Mouse (Mus musculus) midbrain, embryonic 16.5 days (tissue): ENCODE results near the gene Grk4. TPM values are rescaled to one million over a fixed set of nuclear protein-coding genes. Genes with fewer than 3 reads are reported as not detected.

Source experiments
- ATAC-seq: fragments of 200-750 bp; cut with Nextera tagmentation; 2 replicates; pipeline ENCODE4 v1.8.0; 2017; ENCODE audit warnings: moderate TSS enrichment
- H3K27ac ChIP-seq: fragments of 300-500 bp; sonication (generic); 2 replicates; pipeline ENCODE4 v1.5.1; 2014; ENCODE audit warnings: mild to moderate bottlenecking, low read length, mixed read lengths
- H3K27me3 ChIP-seq: fragments of 300-500 bp; sonication (generic); 2 replicates; pipeline ENCODE4 v1.6.1; 2014; ENCODE audit warnings: low read depth, low read length, mixed read lengths; ENCODE audit not compliant: control insufficient read depth, insufficient read depth
- H3K36me3 ChIP-seq: fragments of 300-500 bp; sonication (generic); 2 replicates; pipeline ENCODE4 v1.6.1; 2014; ENCODE audit warnings: mild to moderate bottlenecking, low read length, moderate library complexity, mixed read lengths; ENCODE audit not compliant: control insufficient read depth, insufficient read depth
- H3K4me1 ChIP-seq: fragments of 300-500 bp; sonication (generic); 2 replicates; pipeline ENCODE4 v1.6.1; 2014; ENCODE audit warnings: mild to moderate bottlenecking, low read length, mixed read lengths; ENCODE audit not compliant: control insufficient read depth, insufficient read depth
- H3K4me2 ChIP-seq: fragments of 300-500 bp; sonication (generic); 2 replicates; pipeline ENCODE4 v1.6.1; 2014; ENCODE audit warnings: mild to moderate bottlenecking, low read length, mixed read lengths
- H3K4me3 ChIP-seq: fragments of 300-500 bp; sonication (generic); 2 replicates; pipeline ENCODE4 v1.5.1; 2014; ENCODE audit warnings: low read depth, mild to moderate bottlenecking, low read length, moderate library complexity, mixed read lengths
- H3K9ac ChIP-seq: fragments of 300-500 bp; sonication (generic); 2 replicates; pipeline ENCODE4 v1.6.1; 2014; ENCODE audit warnings: low read depth, low read length, mixed read lengths
- H3K9me3 ChIP-seq: fragments of 300-500 bp; sonication (generic); replicated peaks from 2 replicates; pipeline ENCODE4 v1.6.1; 2014; ENCODE audit warnings: mild to moderate bottlenecking, low read length, mixed read lengths; ENCODE audit not compliant: control insufficient read depth, poor library complexity, severe bottlenecking
- WGBS: fragments of 180-500 bp; shearing (Covaris S2); extraction: QIAGEN DNeasy Blood & Tissue Kit; methylation state at CpG from one replicate; pipeline ENCODE4 v1.1.7; 2014; 5-methylcytosine and 5-hydroxymethylcytosine counted together
- polyA plus RNA-seq: library from polyadenylated mRNA; unstranded; fragments of >200 nt; fragmentation: Nextera tagmentation; extraction: Ambion mirVana; gene quantifications from 2 replicates; pipeline ENCODE4 v1.2.1, GENCODE M21; 2015

Grk4 gene
- polyA plus RNA-seq, 1 experiment from 2014 or later = 2.8 TPM

DNA sequence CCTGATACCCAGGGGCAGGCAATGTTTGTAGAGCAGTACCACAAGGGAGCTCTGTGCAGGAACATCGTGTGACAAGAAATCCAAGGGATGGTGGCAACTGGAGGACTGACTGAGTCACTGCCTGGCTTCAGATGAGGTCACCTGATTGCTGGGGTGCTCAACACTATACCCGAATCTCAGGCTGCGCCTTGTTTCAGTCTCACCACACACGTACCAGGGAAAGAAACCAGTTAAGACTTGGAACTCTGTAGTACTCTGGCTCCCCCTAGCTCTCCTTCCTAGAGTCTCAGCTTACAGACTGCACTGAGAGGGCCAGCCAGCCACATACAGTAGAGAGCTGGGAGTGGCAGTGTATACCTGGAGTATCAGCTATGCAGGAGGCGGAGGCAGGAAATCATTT, 17.2 kb upstream of the Grk4 start:
- Histone ChIP-seq H3K36me3 (peaks cover 38% of the 10 kb centered on the region), H3K4me3 (no peak overlapping the region), H3K27ac (no peak overlapping the region), H3K9me3 (no peaks in the 10 kb centered on the region), H3K4me1 (no peaks in the 10 kb centered on the region), H3K27me3 (no peaks in the 10 kb centered on the region), H3K9ac (no peak overlapping the region), H3K4me2 (no peak overlapping the region)
- 75% methylated on average over 5 of the region's 5 CpGs for WGBS
- ATAC-seq = peak; percentile 58; the same call in 1 of the 2 replicates

GRCm38 (mm10) chr5:34647581-34647980, 12.6 kb upstream of the Grk4 start:
- Histone ChIP-seq H3K27me3 (no peaks in the 10 kb centered on the region), H3K27ac (no peak overlapping the region), H3K4me1 (no peaks in the 10 kb centered on the region), H3K9me3 (no peaks in the 10 kb centered on the region), H3K4me2 (no peak overlapping the region), H3K9ac (no peak overlapping the region), H3K4me3 (no peak overlapping the region), H3K36me3 (peaks cover 69% of the 10 kb centered on the region)
- ATAC-seq = no peak
- 55% methylated on average over 4 of the region's 4 CpGs for WGBS

GRCm38 (mm10) chr5:34652961-34653360, 7.2 kb upstream of the Grk4 start:
- peaks cover 73% of the 10 kb centered on the region for H3K36me3 ChIP-seq
- no peak overlapping the region for H3K9ac ChIP-seq
- no peak overlapping the region for H3K4me2 ChIP-seq
- H3K27ac ChIP-seq = no peak overlapping the region
- no peak for ATAC-seq
- H3K4me3 ChIP-seq = no peak overlapping the region
- 97% methylated on average over 5 of the region's 5 CpGs for WGBS
- H3K27me3 ChIP-seq = no peaks in the 10 kb centered on the region
- no peaks in the 10 kb centered on the region for H3K4me1 ChIP-seq
- H3K9me3 ChIP-seq = no peaks in the 10 kb centered on the region

GRCm38 (mm10) chr5:34654881-34655280, 5.3 kb upstream of the Grk4 start:
- Histone ChIP-seq H3K27ac (no peak overlapping the region), H3K9ac (no peak overlapping the region), H3K9me3 (no peaks in the 10 kb centered on the region), H3K4me2 (no peak overlapping the region), H3K4me3 (no peak overlapping the region), H3K36me3 (peaks cover 54% of the 10 kb centered on the region), H3K27me3 (no peaks in the 10 kb centered on the region), H3K4me1 (peaks cover 8% of the 10 kb centered on the region)
- ATAC-seq = no peak
- 91% methylated on average over 9 of the region's 9 CpGs for WGBS

DNA sequence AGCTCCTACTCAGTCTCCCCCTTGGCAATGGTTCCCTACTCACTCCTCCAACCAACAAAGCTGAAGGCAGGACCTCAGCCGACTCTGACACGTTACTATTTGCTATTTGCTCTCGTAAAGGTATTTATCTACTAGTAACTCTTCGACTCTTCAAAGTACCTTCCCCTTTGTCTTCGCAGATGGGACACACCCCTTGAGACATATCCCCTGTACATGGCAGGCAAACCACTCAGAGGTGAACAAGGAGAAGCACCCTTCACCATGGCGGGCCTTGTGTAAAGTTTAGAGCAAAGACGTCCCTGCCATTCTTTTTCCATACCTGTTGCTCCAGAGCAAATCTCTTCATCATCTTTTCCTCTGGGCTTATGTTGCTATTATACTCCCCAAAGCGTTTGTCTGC, 2.6 kb upstream of the Grk4 start:
- 96% methylated on average over 8 of the region's 8 CpGs for WGBS
- H3K4me1 ChIP-seq = peaks cover 8% of the 10 kb centered on the region
- H3K27me3 ChIP-seq = no peaks in the 10 kb centered on the region
- H3K9ac ChIP-seq = no peak overlapping the region
- H3K9me3 ChIP-seq = no peaks in the 10 kb centered on the region
- peaks cover 29% of the 10 kb centered on the region for H3K36me3 ChIP-seq
- no peak overlapping the region for H3K27ac ChIP-seq
- no peak overlapping the region for H3K4me3 ChIP-seq
- no peak overlapping the region for H3K4me2 ChIP-seq
- no peak for ATAC-seq

DNA sequence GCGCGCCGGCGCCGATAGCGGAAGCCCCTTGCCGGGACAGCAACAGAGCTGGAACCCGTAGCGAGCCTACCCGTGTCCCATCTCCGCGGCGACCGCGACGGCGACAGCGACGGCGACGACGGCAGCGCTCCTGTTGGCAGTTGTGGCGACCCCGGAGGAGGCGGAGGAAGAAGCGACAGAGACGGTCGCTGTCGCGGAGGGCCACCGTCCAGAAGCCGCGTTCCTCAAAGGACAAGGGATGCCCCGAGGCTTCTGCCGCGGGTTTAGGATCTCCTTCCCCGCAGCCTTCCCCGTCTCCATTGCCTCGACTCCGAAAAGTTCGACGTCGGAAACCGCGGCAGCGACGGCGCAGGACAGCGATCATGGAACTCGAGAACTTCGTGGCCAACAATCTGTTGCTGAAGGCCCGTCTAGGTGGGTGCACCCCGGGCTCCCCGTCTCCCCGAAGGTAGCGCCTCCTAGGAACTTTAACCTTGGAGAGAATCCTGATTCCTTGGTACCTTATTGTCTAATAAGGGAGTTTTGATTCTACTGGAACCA, 482 bp downstream of the Grk4 start:
- Histone ChIP-seq H3K4me2 (peak overlapping the region; percentile 62), H3K4me1 (peaks cover 8% of the 10 kb centered on the region), H3K9me3 (no peaks in the 10 kb centered on the region), H3K27ac (peak overlapping the region; percentile 82), H3K36me3 (peaks cover 9% of the 10 kb centered on the region; the same call in 1 of the 2 replicates), H3K4me3 (peak overlapping the region; percentile 59), H3K27me3 (no peaks in the 10 kb centered on the region), H3K9ac (peak overlapping the region; percentile 73)
- no peak for ATAC-seq
- WGBS = under 1% methylated on average over 57 of the region's 57 CpGs

DNA sequence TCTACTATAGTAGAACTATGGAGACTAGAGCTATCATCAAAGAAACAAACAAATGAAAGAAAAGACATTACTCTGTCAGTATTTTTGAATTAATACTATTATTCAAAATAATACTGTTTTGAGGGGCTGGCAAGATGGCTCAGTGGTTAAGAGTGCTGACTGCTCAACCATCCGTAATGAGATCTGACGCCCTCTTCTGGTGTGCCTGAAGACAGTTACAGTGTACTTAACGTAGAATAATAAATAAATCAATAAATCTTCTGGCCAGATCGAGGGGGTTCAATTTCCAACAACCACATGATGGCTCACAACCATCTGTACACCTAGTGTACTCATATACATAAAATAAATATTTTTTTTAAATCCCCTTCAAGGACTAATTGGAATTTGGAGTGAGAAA, 1.7 kb downstream of the Grk4 start:
- peaks cover 8% of the 10 kb centered on the region for H3K4me1 ChIP-seq
- H3K4me2 ChIP-seq = no peak overlapping the region
- no peaks in the 10 kb centered on the region for H3K27me3 ChIP-seq
- H3K27ac ChIP-seq = no peak overlapping the region
- no peak for ATAC-seq
- H3K4me3 ChIP-seq = no peak overlapping the region
- H3K9ac ChIP-seq = no peak overlapping the region
- H3K9me3 ChIP-seq = no peaks in the 10 kb centered on the region
- peaks cover 3% of the 10 kb centered on the region; the same call in 1 of the 2 replicates for H3K36me3 ChIP-seq
- WGBS = 84% methylated on average over 4 of the region's 4 CpGs

GRCm38 (mm10) chr5:34663231-34663630, 3.1 kb downstream of the Grk4 start:
- Histone ChIP-seq H3K36me3 (no peaks in the 10 kb centered on the region), H3K9me3 (no peaks in the 10 kb centered on the region), H3K4me2 (no peak overlapping the region), H3K4me3 (no peak overlapping the region), H3K27ac (no peak overlapping the region), H3K27me3 (no peaks in the 10 kb centered on the region), H3K4me1 (peaks cover 8% of the 10 kb centered on the region), H3K9ac (no peak overlapping the region)
- ATAC-seq = no peak
- 97% methylated on average over 2 of the region's 2 CpGs for WGBS

DNA sequence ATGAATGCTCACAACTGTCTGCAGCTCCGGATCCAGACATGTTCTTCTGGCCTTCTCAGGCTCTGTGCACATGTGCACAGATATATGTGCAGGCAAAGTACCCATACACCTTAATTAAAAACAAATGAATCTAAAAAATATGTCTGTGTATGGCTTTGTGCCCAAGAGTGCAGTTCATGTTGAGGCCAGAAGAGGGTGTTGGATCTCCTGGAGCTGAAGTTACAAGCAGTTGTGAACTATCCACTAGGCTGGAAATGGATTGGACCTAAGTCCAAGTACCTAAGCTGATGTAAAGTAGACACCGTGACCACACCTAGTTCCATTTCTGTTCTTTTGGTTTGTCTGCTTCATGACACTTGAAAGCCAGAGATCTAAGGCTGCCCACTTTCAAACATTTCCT, 9.3 kb downstream of the Grk4 start:
- no peaks in the 10 kb centered on the region for H3K27me3 ChIP-seq
- H3K27ac ChIP-seq = no peak overlapping the region
- 80% methylated on average over 2 of the region's 2 CpGs for WGBS

More for the DNA sequence above, 9.3 kb downstream of the Grk4 start:
- Histone ChIP-seq H3K9ac (no peak overlapping the region), H3K9me3 (no peaks in the 10 kb centered on the region), H3K4me3 (no peak overlapping the region), H3K4me1 (no peaks in the 10 kb centered on the region), H3K4me2 (no peak overlapping the region), H3K36me3 (no peaks in the 10 kb centered on the region)
- no peak for ATAC-seq
